ENCODE assay signal across 26 mouse cellular contexts in genomic region chr16:5760821-5761220, GRCm38 (mm10).
"Had no signal": no experiment of that assay in that cellular context is flagged by ENCODE, and none has a peak within 500 bp of the region (broad histone marks: within the 10 kb centered on the region; RNA-seq: fewer than 3 reads in every experiment).

No protein-coding gene starts in this region.

- ATAC-seq: hindbrain, postnatal 0 days; intestine, embryonic 16.5 days; liver, embryonic 12.5 days had no signal

- H3K36me3 ChIP-seq: heart, embryonic 13.5 days; heart, embryonic 15.5 days; hindbrain, embryonic 13.5 days; hindbrain, embryonic 15.5 days; kidney, embryonic 15.5 days; limb, embryonic 13.5 days; limb, embryonic 15.5 days; liver, embryonic 12.5 days had no signal

- H3K27me3 ChIP-seq: heart, embryonic 13.5 days; heart, embryonic 15.5 days; hindbrain, embryonic 13.5 days; hindbrain, embryonic 15.5 days; kidney, embryonic 15.5 days; limb, embryonic 13.5 days; limb, embryonic 15.5 days; liver, embryonic 12.5 days had no signal

- H3K4me3 ChIP-seq: heart, adult 2 months; heart, embryonic 13.5 days; heart, embryonic 15.5 days; hindbrain, embryonic 13.5 days; hindbrain, embryonic 15.5 days; kidney, embryonic 15.5 days; limb, embryonic 13.5 days; limb, embryonic 15.5 days; liver, embryonic 12.5 days had no signal

- H3K9me3 ChIP-seq: heart, embryonic 13.5 days; heart, embryonic 15.5 days; hindbrain, embryonic 13.5 days; hindbrain, embryonic 15.5 days; kidney, embryonic 15.5 days; limb, embryonic 13.5 days; limb, embryonic 15.5 days; liver, embryonic 12.5 days had no signal

- H3K4me2 ChIP-seq: heart, embryonic 11.5 days; heart, embryonic 13.5 days; heart, embryonic 15.5 days; hindbrain, embryonic 13.5 days; hindbrain, embryonic 15.5 days; kidney, embryonic 15.5 days; limb, embryonic 13.5 days; limb, embryonic 15.5 days; liver, embryonic 12.5 days had no signal

- H3K9ac ChIP-seq: heart, embryonic 13.5 days; heart, embryonic 15.5 days; hindbrain, embryonic 13.5 days; hindbrain, embryonic 15.5 days; kidney, embryonic 15.5 days; limb, embryonic 13.5 days; limb, embryonic 15.5 days; liver, embryonic 12.5 days had no signal

- DNase-seq: gastrocnemius, postnatal 14 days; gastrocnemius, postnatal 36 days; heart, adult 11 months; heart, adult 2 months; heart, postnatal 14 days; heart, postnatal 36 days; kidney, adult 11 months; kidney, adult 2 months; kidney, adult 9 months; kidney, postnatal 14 days; kidney, postnatal 36 days; layer of hippocampus, adult 9-11 months; layer of hippocampus, postnatal 36 days; left cerebral cortex, postnatal 4 days had no signal

- H3K27ac ChIP-seq: heart, adult 2 months; heart, embryonic 13.5 days; heart, embryonic 15.5 days; hindbrain, embryonic 13.5 days; hindbrain, embryonic 15.5 days; hindbrain, postnatal 0 days; kidney, embryonic 15.5 days; kidney, postnatal 0 days; limb, embryonic 13.5 days; limb, embryonic 15.5 days; liver, embryonic 12.5 days had no signal

- H3K4me1 ChIP-seq: heart, embryonic 13.5 days; heart, embryonic 15.5 days; hindbrain, embryonic 15.5 days; kidney, embryonic 15.5 days; limb, embryonic 13.5 days; limb, embryonic 15.5 days; liver, embryonic 12.5 days had no signal
